Mouse (Mus musculus) midbrain, embryonic 14.5 days (tissue): ENCODE results near the gene Tktl2. TPM values are rescaled to one million over a fixed set of nuclear protein-coding genes. Genes with fewer than 3 reads are reported as not detected.
A peak's percentile ranks its signal among the peaks of the same experiment; 100 is the strongest.

Experiments
- ATAC-seq: fragments of 200-750 bp; cut with Nextera tagmentation; 2 replicates; pipeline ENCODE4 v1.8.0; 2017; ENCODE audit warnings: moderate number of reproducible peaks, moderate library complexity; ENCODE audit not compliant: low FRiP score, low TSS enrichment
- DNase-seq: peaks from one replicate; pipeline ENCODE4 v3.0.0-alpha.2; 2015
- H3K27ac ChIP-seq: fragments of 300-500 bp; sonication (generic); replicated peaks from 2 replicates; pipeline ENCODE4 v1.5.1; 2014; ENCODE audit warnings: mild to moderate bottlenecking, low read depth, low read length, moderate library complexity
- H3K27me3 ChIP-seq: fragments of 300-500 bp; sonication (generic); 2 replicates; pipeline ENCODE4 v1.6.1; 2014; ENCODE audit warnings: low read length, control low read depth, mixed read lengths; ENCODE audit not compliant: control insufficient read depth, insufficient read depth
- H3K36me3 ChIP-seq: fragments of 300-500 bp; sonication (generic); 2 replicates; pipeline ENCODE4 v1.6.1; 2014; ENCODE audit warnings: low read length, control low read depth; ENCODE audit not compliant: control insufficient read depth, insufficient read depth
- H3K4me1 ChIP-seq: fragments of 300-500 bp; sonication (generic); 2 replicates; pipeline ENCODE4 v1.6.1; 2014; ENCODE audit warnings: mild to moderate bottlenecking, antibody characterized with exemption, low read length, control low read depth; ENCODE audit not compliant: control insufficient read depth, insufficient read depth
- H3K4me2 ChIP-seq: fragments of 300-500 bp; sonication (generic); 2 replicates; pipeline ENCODE4 v1.6.1; 2014; ENCODE audit warnings: mild to moderate bottlenecking, low read length, moderate library complexity
- H3K4me3 ChIP-seq: fragments of 300-500 bp; sonication (generic); replicated peaks from 2 replicates; pipeline ENCODE4 v1.5.1; 2014; ENCODE audit warnings: low read depth, low read length
- H3K9ac ChIP-seq: fragments of 300-500 bp; sonication (generic); replicated peaks from 2 replicates; pipeline ENCODE4 v1.6.1; 2014; ENCODE audit warnings: mild to moderate bottlenecking, low read length, moderate library complexity
- H3K9me3 ChIP-seq: fragments of 300-500 bp; sonication (generic); 2 replicates; pipeline ENCODE4 v1.6.1; 2016; ENCODE audit warnings: low read length, control low read depth, mixed read lengths; ENCODE audit not compliant: control insufficient read depth
- WGBS: fragments of 180-500 bp; shearing (Covaris S2); extraction: QIAGEN DNeasy Blood & Tissue Kit; methylation state at CpG from one replicate; pipeline ENCODE4 v1.1.7; 2014; 5-methylcytosine and 5-hydroxymethylcytosine counted together
- polyA plus RNA-seq: library from polyadenylated mRNA; unstranded; fragments of >200 nt; fragmentation: Nextera tagmentation; extraction: Ambion mirVana; gene quantifications from 2 replicates; pipeline ENCODE4 v1.2.1, GENCODE M21; 2014

Tktl2 gene
- 0.04 TPM in 1 of 2 replicates, not detected in the other for polyA plus RNA-seq

DNA sequence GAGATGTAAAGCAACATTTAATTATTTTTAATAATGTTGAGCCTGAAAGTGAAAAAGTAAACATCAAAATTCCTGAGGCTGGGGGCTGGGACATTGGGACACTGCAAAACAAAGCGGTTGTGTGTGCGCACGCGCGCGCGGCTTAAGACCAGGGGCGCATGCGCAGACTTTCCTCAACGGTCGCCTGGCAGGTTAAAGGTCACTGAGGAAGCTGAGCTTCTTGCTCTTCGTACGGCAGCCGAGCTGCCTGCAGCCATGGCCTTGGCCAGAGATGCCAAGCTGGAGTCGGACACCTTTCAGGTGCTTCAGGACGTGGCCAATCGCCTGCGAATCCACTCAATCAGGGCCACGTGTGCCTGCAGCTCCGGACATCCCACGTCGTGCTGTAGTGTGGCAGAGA is at the start of gene Tktl2:
Gene Tktl2 (plus strand): TSS at position 220 of the 400 bp plus-strand sequence.
- ATAC-seq: no peak
- no peak for DNase-seq
- Histone ChIP-seq H3K36me3 (no peaks in the 10 kb centered on the region), H3K4me2 (no peak within 1 kb of the TSS), H3K4me3 (no peak within 1 kb of the TSS), H3K9me3 (no peaks in the 10 kb centered on the region), H3K4me1 (no peaks in the 10 kb centered on the region), H3K9ac (no peak within 1 kb of the TSS), H3K27ac (no peak within 1 kb of the TSS), H3K27me3 (no peaks in the 10 kb centered on the region)
- WGBS: 95% methylated on average over 22 of the region's 22 CpGs

DNA sequence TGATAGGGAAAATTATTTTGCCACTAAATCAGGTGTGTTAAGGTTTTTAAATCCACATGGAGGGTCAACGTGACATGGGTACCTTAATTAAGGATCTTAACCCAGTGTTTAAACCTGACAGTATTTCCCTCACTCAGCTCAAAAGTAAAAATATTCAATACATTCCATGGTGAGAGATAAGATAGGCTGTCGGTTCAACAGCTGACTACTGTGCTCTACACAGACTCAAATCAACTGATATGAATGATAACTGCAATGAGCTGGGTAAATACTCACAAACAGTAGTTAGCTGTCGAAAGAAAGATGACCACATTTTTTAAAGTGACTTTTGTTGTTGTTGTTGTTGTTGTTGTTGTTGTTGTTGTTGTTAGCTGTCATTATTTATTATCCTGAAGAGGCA is 41.7 kb upstream of the Tktl2 start:
- H3K4me2 ChIP-seq: no peak overlapping the region
- no peaks in the 10 kb centered on the region for H3K9me3 ChIP-seq
- 83% methylated on average over 3 of the region's 3 CpGs for WGBS
- no peak overlapping the region for H3K27ac ChIP-seq
- ATAC-seq (no peak), DNase-seq (no peak)
- no peaks in the 10 kb centered on the region for H3K4me1 ChIP-seq
- H3K36me3 ChIP-seq: no peaks in the 10 kb centered on the region
- H3K27me3 ChIP-seq: no peaks in the 10 kb centered on the region
- H3K9ac ChIP-seq: no peak overlapping the region
- no peak overlapping the region for H3K4me3 ChIP-seq

DNA sequence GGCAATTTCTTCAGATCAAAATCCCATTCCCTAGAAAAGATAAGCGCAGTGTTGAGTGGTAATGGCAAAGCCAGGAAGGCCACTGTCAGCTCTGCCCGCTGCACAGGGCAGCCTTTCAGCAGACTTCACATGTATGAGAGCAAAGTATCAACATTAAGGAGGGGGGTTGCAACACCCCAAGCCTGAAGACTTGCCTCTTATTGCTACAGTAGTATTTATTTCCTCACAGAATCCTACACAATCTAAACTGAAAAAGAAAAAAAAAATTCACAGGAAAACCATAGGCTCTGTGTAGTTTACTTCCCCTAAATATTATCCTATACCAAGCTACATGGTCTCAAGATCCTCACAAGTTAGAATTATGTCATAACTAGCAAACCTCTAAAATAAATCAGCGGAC is 34.7 kb upstream of the Tktl2 start:
- H3K27me3 ChIP-seq: no peaks in the 10 kb centered on the region
- H3K4me1 ChIP-seq: no peaks in the 10 kb centered on the region
- H3K4me3 ChIP-seq: no peak overlapping the region
- H3K4me2 ChIP-seq: no peak overlapping the region
- H3K36me3 ChIP-seq: peaks cover 60% of the 10 kb centered on the region
- no peak for ATAC-seq
- no peak for DNase-seq
- no peaks in the 10 kb centered on the region for H3K9me3 ChIP-seq
- no peak overlapping the region for H3K9ac ChIP-seq
- no peak overlapping the region for H3K27ac ChIP-seq
- WGBS: 97% methylated on average over 3 of the region's 3 CpGs

DNA sequence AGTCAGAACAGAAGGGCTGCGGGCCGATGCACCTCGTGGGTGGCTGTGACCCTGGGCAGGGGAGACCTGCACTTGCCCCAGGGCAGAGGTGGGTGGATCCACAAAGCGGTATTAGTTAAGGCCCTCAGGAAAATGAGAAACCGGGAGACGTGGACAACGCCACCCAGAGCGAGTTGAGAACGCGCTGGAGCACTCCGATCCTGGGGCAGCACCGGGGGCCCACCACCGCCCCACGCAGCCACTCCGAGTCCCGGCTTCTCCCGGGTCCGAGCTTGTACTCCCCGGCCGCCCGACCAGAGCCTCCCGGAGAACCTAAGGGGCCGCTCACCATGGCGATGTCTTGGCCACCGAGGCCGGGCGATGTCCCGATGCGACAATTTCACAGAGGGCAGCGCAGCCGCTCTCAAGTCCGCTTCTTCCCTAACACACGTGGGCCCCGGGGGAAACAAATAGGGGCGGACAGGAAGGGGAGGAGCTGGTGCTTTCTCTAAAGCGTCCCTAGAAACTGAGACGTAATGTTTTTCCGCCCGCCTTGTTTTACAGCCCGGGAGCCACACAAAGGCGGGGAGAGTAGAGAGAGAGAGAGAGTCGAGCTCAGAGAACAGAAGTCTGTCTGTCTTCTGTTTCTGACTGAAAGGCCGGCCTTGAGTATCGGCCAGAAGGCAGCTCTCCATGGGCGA is 25.3 kb upstream of the Tktl2 start, which contains the start of gene Tma16:
Gene Tma16 (minus strand): TSS at position 447 of the 680 bp plus-strand sequence.
- peak; percentile 95 for ATAC-seq
- Histone ChIP-seq H3K4me3 (peak within 1 kb of the TSS; percentile 92), H3K4me1 (peaks cover 6% of the 10 kb centered on the region; the same call in 1 of the 2 replicates), H3K27ac (peak within 1 kb of the TSS; percentile 84), H3K27me3 (no peaks in the 10 kb centered on the region), H3K9me3 (no peaks in the 10 kb centered on the region), H3K4me2 (peak within 1 kb of the TSS; percentile 74), H3K9ac (peak within 1 kb of the TSS; percentile 83), H3K36me3 (peaks cover 14% of the 10 kb centered on the region)
- peak; percentile 94 for DNase-seq
- WGBS: under 1% methylated on average over 45 of the region's 45 CpGs

DNA sequence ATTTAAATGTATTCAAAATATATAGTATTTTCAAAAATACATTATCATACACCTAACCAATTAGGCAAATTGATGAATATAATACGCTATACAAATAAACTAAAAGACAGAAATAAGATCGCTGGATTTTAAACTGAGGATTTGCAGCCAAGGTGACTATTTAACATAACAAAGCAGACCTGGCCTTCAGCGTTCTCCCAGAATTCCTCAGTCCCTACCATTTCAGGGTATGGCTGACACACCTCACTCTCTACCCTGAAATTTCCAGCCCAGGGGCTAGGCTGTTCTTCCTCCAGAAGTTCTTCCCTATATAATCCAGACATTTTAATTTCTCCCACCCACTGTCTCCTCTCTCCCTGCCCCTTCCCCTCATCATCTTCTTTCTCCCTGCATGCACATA is 23.0 kb upstream of the Tktl2 start:
- H3K4me1 ChIP-seq: peaks cover 6% of the 10 kb centered on the region; the same call in 1 of the 2 replicates
- no peak overlapping the region for H3K4me3 ChIP-seq
- WGBS: 50% methylated on average over 3 of the region's 3 CpGs
- DNase-seq (no peak), ATAC-seq (no peak)
- H3K9ac ChIP-seq: no peak overlapping the region
- no peak overlapping the region for H3K27ac ChIP-seq
- H3K9me3 ChIP-seq: no peaks in the 10 kb centered on the region
- no peak overlapping the region for H3K4me2 ChIP-seq
- no peaks in the 10 kb centered on the region for H3K36me3 ChIP-seq
- H3K27me3 ChIP-seq: no peaks in the 10 kb centered on the region

DNA sequence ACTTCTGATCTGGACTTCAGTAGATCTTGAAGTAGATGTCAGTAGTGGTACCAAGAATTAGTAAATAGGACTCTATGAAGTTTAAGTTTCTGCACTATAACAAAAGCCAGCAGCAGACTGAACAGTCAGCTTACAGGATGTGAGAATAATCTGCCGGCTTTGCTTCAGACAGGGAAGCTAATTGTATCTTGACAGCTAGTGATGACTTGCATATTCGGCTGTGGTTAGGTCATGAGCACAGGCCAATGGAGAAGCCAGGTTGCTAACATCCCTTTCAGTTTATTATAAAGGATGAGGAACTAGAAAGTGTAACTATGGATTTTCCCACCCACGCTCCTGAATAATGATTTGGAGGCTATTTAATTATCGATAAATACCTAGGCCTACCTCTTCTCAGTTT is 20.9 kb upstream of the Tktl2 start:
- Histone ChIP-seq H3K9ac (no peak overlapping the region), H3K4me2 (no peak overlapping the region), H3K4me3 (no peak overlapping the region), H3K27me3 (no peaks in the 10 kb centered on the region), H3K27ac (no peak overlapping the region), H3K9me3 (no peaks in the 10 kb centered on the region), H3K36me3 (no peaks in the 10 kb centered on the region), H3K4me1 (no peaks in the 10 kb centered on the region; the same call in 1 of the 2 replicates)
- ATAC-seq: no peak
- no peak for DNase-seq
- WGBS: 88% methylated on average over 4 of the region's 4 CpGs

DNA sequence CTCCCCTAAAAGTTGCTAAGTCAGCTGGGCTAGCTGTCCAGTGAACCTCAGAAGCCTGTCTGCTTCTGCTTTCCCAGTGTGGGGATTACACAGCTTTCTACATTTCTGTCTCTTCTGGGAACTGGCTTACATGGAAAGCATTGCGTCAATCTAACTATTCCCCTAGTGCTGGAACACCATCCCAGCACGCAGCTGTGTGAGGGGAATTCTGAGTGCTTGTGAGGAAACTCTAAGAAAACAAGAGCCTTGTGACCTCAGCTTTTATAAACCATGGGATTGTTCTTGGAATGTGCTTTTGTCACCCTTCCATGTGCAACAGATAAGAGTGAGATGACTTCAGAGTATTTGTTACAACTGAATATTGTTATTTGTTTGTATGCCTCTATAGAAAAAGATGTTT is 17.1 kb upstream of the Tktl2 start:
- Histone ChIP-seq H3K9me3 (no peaks in the 10 kb centered on the region), H3K4me2 (no peak overlapping the region), H3K4me1 (no peaks in the 10 kb centered on the region), H3K4me3 (no peak overlapping the region), H3K27ac (no peak overlapping the region), H3K27me3 (no peaks in the 10 kb centered on the region), H3K9ac (no peak overlapping the region), H3K36me3 (no peaks in the 10 kb centered on the region)
- ATAC-seq (no peak), DNase-seq (no peak)
- 77% methylated on average over 2 of the region's 2 CpGs for WGBS

DNA sequence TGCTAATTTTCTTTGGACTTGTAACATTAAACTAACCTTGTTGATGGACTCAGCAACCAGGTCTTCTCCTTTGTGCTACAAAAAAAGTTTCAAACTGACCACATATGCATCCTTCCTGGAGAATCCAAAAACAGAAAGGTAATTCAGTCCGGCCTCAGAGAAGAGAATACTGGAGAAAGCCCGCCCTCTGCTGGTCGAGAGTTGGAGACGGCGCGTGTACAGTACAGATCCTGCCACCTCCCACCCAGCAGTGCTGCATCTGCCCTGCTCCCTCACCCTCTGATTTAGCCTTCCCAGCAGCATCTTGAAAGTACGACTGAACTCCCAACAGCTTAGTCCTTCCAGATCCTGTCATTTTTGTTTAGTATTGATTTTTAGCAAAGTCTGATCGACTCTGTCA is 15.8 kb upstream of the Tktl2 start:
- H3K9ac ChIP-seq: no peak overlapping the region
- H3K27ac ChIP-seq: no peak overlapping the region
- WGBS: 7% methylated on average over 8 of the region's 8 CpGs
- H3K4me2 ChIP-seq: no peak overlapping the region
- no peak overlapping the region for H3K4me3 ChIP-seq
- peak; percentile 87 for DNase-seq
- no peaks in the 10 kb centered on the region for H3K9me3 ChIP-seq
- no peaks in the 10 kb centered on the region for H3K27me3 ChIP-seq
- no peaks in the 10 kb centered on the region for H3K4me1 ChIP-seq
- ATAC-seq: peak; percentile 81
- no peaks in the 10 kb centered on the region for H3K36me3 ChIP-seq

DNA sequence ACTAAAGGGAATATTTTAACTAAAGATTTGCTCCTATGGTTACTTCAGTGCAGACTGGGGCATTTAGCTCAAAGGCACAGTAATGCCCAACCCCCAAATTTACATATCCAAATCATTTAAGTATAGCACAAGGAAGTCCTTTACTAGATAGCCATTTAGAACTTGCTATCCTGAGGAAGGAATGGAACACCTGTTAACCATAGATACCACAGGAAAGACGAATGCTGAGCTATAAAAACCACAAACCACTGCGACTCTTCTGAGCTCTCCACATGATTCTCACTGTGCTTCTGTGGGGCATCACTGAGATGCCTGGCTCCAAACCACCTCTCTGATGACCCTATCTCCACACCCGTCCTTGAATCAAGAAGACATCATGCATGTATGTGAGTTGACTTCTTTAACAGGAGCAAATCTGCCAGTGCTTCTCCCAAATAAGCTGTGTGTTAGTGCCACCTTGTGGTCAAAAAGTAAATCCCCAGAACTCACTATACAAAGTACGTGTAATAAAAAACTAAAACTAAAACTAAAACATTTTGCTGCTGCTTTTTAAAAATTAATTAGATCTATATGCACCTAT is 14.5 kb upstream of the Tktl2 start:
- H3K4me1 ChIP-seq: no peaks in the 10 kb centered on the region
- no peaks in the 10 kb centered on the region for H3K9me3 ChIP-seq
- no peaks in the 10 kb centered on the region for H3K27me3 ChIP-seq
- no peak overlapping the region for H3K27ac ChIP-seq
- DNase-seq: peak; percentile 89
- H3K9ac ChIP-seq: no peak overlapping the region
- no peak overlapping the region for H3K4me3 ChIP-seq
- no peaks in the 10 kb centered on the region for H3K36me3 ChIP-seq
- WGBS: 37% methylated on average over 4 of the region's 4 CpGs
- no peak overlapping the region for H3K4me2 ChIP-seq
- peak; percentile 25; the same call in 1 of the 2 replicates for ATAC-seq
